Mouse (Mus musculus) hindbrain, postnatal 0 days (tissue): ENCODE results near the gene Rps26. TPM values are rescaled to one million over a fixed set of nuclear protein-coding genes. Genes with fewer than 3 reads are reported as not detected.
"Not testable (repeated sequence)": the region's sequence is repeated elsewhere in the genome, so short reads cannot be mapped to it uniquely, and the experiment has no call there.

Source experiments
- ATAC-seq: fragments of 200-750 bp; cut with Nextera tagmentation; 2 replicates; pipeline ENCODE4 v1.8.0; 2017; ENCODE audit warnings: mild to moderate bottlenecking, moderate TSS enrichment, moderate library complexity
- DNase-seq: peaks from one replicate; pipeline ENCODE4 v3.0.0-alpha.2; 2015; ENCODE audit warnings: low spot score
- H3K27ac ChIP-seq: fragments of 300-500 bp; sonication (generic); 2 replicates; pipeline ENCODE4 v1.5.1; 2014; ENCODE audit warnings: mild to moderate bottlenecking
- H3K27me3 ChIP-seq: fragments of 300-500 bp; sonication (generic); 2 replicates; pipeline ENCODE4 v1.6.1; 2014; ENCODE audit warnings: low read length, mixed read lengths; ENCODE audit not compliant: insufficient read depth
- H3K36me3 ChIP-seq: fragments of 300-500 bp; sonication (generic); 2 replicates; pipeline ENCODE4 v1.6.1; 2014; ENCODE audit warnings: low read length, mixed read lengths; ENCODE audit not compliant: insufficient read depth
- H3K4me1 ChIP-seq: fragments of 300-500 bp; sonication (generic); 2 replicates; pipeline ENCODE4 v1.6.1; 2014; ENCODE audit warnings: antibody characterized with exemption, low read length, mixed read lengths; ENCODE audit not compliant: insufficient read depth
- H3K4me2 ChIP-seq: fragments of 300-500 bp; sonication (generic); 2 replicates; pipeline ENCODE4 v1.6.1; 2014; ENCODE audit warnings: low read depth, mild to moderate bottlenecking, low read length, moderate library complexity, mixed read lengths
- H3K4me3 ChIP-seq: fragments of 300-500 bp; sonication (generic); 2 replicates; pipeline ENCODE4 v1.5.1; 2014; ENCODE audit warnings: low read length
- H3K9ac ChIP-seq: fragments of 300-500 bp; sonication (generic); replicated peaks from 2 replicates; pipeline ENCODE4 v1.6.1; 2014; ENCODE audit warnings: mild to moderate bottlenecking, low read length, moderate library complexity, mixed read lengths
- H3K9me3 ChIP-seq: fragments of 300-500 bp; sonication (generic); 2 replicates; pipeline ENCODE4 v1.6.1; 2016; ENCODE audit warnings: low read length, mixed read lengths
- CTCF ChIP-seq: IDR thresholded peaks from 2 replicates; pipeline ENCODE4 v1.5.1; 2016; ENCODE audit warnings: antibody characterized with exemption, control low read depth, low read depth
- WGBS: fragments of 180-500 bp; shearing (Covaris S2); extraction: QIAGEN DNeasy Blood & Tissue Kit; methylation state at CpG from one replicate; pipeline ENCODE4 v1.1.7; 2014; 5-methylcytosine and 5-hydroxymethylcytosine counted together
- polyA plus RNA-seq: library from polyadenylated mRNA; unstranded; fragments of >200 nt; fragmentation: Nextera tagmentation; extraction: Ambion mirVana; gene quantifications from 2 replicates; pipeline ENCODE4 v1.2.1, GENCODE M21; 2015
- total RNA-seq: library from RNA; depleted of rRNA; stranded (reverse); fragments of >200 nt; gene quantifications from 2 replicates; pipeline ENCODE4 v1.2.3, GENCODE M21; 2014

Gene Rps26
- total and polyA plus RNA-seq, 2 experiments from 2014 or later = 422 to 1,407 TPM

GRCm38 (mm10) chr10:128629746-128630145 is 3.2 kb upstream of the Rps26 start:
- ATAC-seq (no peak), DNase-seq (no peak)
- no peak overlapping the region for H3K9ac ChIP-seq
- H3K4me2 ChIP-seq = no peak overlapping the region
- no peak overlapping the region for H3K27ac ChIP-seq
- H3K9me3 ChIP-seq = no peaks in the 10 kb centered on the region
- H3K4me1 ChIP-seq = no peaks in the 10 kb centered on the region
- no peak for TF ChIP-seq CTCF
- no peaks in the 10 kb centered on the region for H3K27me3 ChIP-seq
- 64% methylated on average over 2 of the region's 2 CpGs for WGBS
- H3K4me3 ChIP-seq = no peak overlapping the region
- H3K36me3 ChIP-seq = peaks cover 10% of the 10 kb centered on the region; the same call in 1 of the 2 replicates

- ATAC-seq = no peak
- no peaks in the 10 kb centered on the region for H3K9me3 ChIP-seq
- H3K27me3 ChIP-seq = no peaks in the 10 kb centered on the region
- 87% methylated on average over 10 of the region's 10 CpGs for WGBS
- no peak for DNase-seq
- H3K4me1 ChIP-seq = no peaks in the 10 kb centered on the region
- no peak overlapping the region for H3K4me3 ChIP-seq
- H3K4me2 ChIP-seq = no peak overlapping the region
- peaks cover 6% of the 10 kb centered on the region for H3K36me3 ChIP-seq
- H3K9ac ChIP-seq = no peak overlapping the region
- TF ChIP-seq CTCF = no peak
- H3K27ac ChIP-seq = peak overlapping the region; percentile 83; the same call in 1 of the 2 replicates
These were observed 1.1 kb upstream of the Rps26 start for GRCm38 (mm10) chr10:128627398-128628317.

- DNase-seq = no peak
- peaks cover 6% of the 10 kb centered on the region for H3K36me3 ChIP-seq
- no peak for ATAC-seq
- peak overlapping the region; percentile 76 for H3K9ac ChIP-seq
- H3K27ac ChIP-seq = peak overlapping the region; percentile 83; the same call in 1 of the 2 replicates
- H3K4me3 ChIP-seq = peak overlapping the region; percentile 55
- H3K9me3 ChIP-seq = no peaks in the 10 kb centered on the region
- H3K27me3 ChIP-seq = no peaks in the 10 kb centered on the region
- 47% methylated on average over 7 of the region's 7 CpGs for WGBS
- H3K4me2 ChIP-seq = peak overlapping the region; percentile 86
- no peak for TF ChIP-seq CTCF
- H3K4me1 ChIP-seq = no peaks in the 10 kb centered on the region
These were observed 1.2 kb downstream of the Rps26 start for GRCm38 (mm10) chr10:128625287-128625894.

GRCm38 (mm10) chr10:128623106-128623613 is 3.4 kb downstream of the Rps26 start:
- DNase-seq, H3K9ac ChIP-seq, H3K27me3 ChIP-seq, H3K4me3 ChIP-seq, H3K27ac ChIP-seq, H3K4me2 ChIP-seq, ATAC-seq, H3K4me1 ChIP-seq, H3K9me3 ChIP-seq, H3K36me3 ChIP-seq: not testable (repeated sequence)
- WGBS = 86% methylated on average over 4 of the region's 4 CpGs

- no peak for ATAC-seq
- 89% methylated on average over 4 of the region's 4 CpGs for WGBS
These were observed 3.8 kb downstream of the Rps26 start for GRCm38 (mm10) chr10:128622702-128623101.

GRCm38 (mm10) chr10:128621986-128622520 is 4.5 kb downstream of the Rps26 start:
- no peak for ATAC-seq
- peak; percentile 24; the same call in 1 of the 2 replicates for TF ChIP-seq CTCF
- WGBS = 82% methylated on average over 3 of the region's 3 CpGs

More at GRCm38 (mm10) chr10:128622702-128623101, 3.8 kb downstream of the Rps26 start:
- Histone ChIP-seq H3K27ac (no peak overlapping the region), H3K27me3 (no peaks in the 10 kb centered on the region), H3K4me3 (no peak overlapping the region), H3K9me3 (no peaks in the 10 kb centered on the region), H3K4me1 (no peaks in the 10 kb centered on the region), H3K36me3 (peaks cover 6% of the 10 kb centered on the region), H3K4me2 (no peak overlapping the region), H3K9ac (no peak overlapping the region)
- TF ChIP-seq CTCF = no peak
- no peak for DNase-seq

More at GRCm38 (mm10) chr10:128621986-128622520, 4.5 kb downstream of the Rps26 start:
- no peaks in the 10 kb centered on the region for H3K4me1 ChIP-seq
- H3K4me3 ChIP-seq = no peak overlapping the region
- no peak for DNase-seq
- H3K27me3 ChIP-seq = no peaks in the 10 kb centered on the region
- H3K36me3 ChIP-seq = peaks cover 6% of the 10 kb centered on the region
- no peak overlapping the region for H3K4me2 ChIP-seq
- H3K9ac ChIP-seq = no peak overlapping the region
- no peak overlapping the region for H3K27ac ChIP-seq
- H3K9me3 ChIP-seq = no peaks in the 10 kb centered on the region
